Mouse (Mus musculus): Measurements from ENCODE around the gene Cacna2d2.

GRCm38 (mm10) chr9:107551117-107551889 lies 151.9 kb downstream of the Cacna2d2 start, which contains the start of gene Rassf1:
- no peak for TF ChIP-seq CTCF (IDR thresholded peaks at IDR 0.05; ENCODE audit: low read depth, low read length)
- no peak for TF ChIP-seq POLR2A (IDR thresholded peaks at IDR 0.05; ENCODE audit: borderline replicate concordance, low read depth, low read length)
